Mouse (Mus musculus): ENCODE measurements around the gene Ptpra.

DNA sequence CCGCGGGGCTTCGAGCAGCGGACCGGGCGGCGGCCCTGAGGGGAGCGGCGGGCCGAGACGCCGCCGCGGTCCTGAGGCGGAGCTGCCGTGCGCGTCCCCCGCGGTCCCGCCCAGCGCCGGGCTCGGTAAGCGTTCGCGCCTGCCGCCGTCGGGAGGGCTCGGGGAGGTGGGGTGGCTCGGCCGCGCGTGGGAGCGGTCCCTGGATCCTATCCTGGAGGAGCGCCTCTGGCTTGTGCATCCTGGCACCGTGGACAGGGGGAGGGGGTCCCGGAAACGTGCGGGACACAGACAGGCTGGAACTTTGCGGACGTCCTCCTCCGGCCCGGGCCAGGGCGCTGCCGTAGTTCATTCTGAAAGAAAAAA, 337 bp downstream of the Ptpra start:
- no peak for TF ChIP-seq POLR2A (IDR thresholded peaks at IDR 0.05; ENCODE audit: insufficient read depth, low read depth, low read length)
- TF ChIP-seq CTCF (IDR thresholded peaks at IDR 0.05; ENCODE audit: insufficient read depth, low read depth, low read length): no peak
